Mouse (Mus musculus) intestine, postnatal 0 days (tissue): Measurements from ENCODE around the gene Klhl2. TPM values are rescaled to one million over a fixed set of nuclear protein-coding genes. Genes with fewer than 3 reads are reported as not detected.
A peak's percentile ranks its signal among the peaks of the same experiment; 100 is the strongest.

ENCODE experiments used
- ATAC-seq: fragments of 200-750 bp; cut with Nextera tagmentation; 2 replicates; pipeline ENCODE4 v1.8.0; 2017; ENCODE audit warnings: mild to moderate bottlenecking, moderate TSS enrichment, moderate library complexity
- H3K27ac ChIP-seq: fragments of 300-500 bp; sonication (generic); 2 replicates; pipeline ENCODE4 v1.5.1; 2014; ENCODE audit warnings: mild to moderate bottlenecking, low read depth, low read length, moderate library complexity
- H3K27me3 ChIP-seq: fragments of 300-500 bp; sonication (generic); replicated peaks from 2 replicates; pipeline ENCODE4 v1.6.1; 2014; ENCODE audit warnings: low read length, mixed read lengths; ENCODE audit not compliant: control insufficient read depth, insufficient read depth
- H3K36me3 ChIP-seq: fragments of 300-500 bp; sonication (generic); 2 replicates; pipeline ENCODE4 v1.6.1; 2014; ENCODE audit warnings: mild to moderate bottlenecking, moderate library complexity; ENCODE audit not compliant: control insufficient read depth, insufficient read depth
- H3K4me1 ChIP-seq: fragments of 300-500 bp; sonication (generic); replicated peaks from 2 replicates; pipeline ENCODE4 v1.6.1; 2014; ENCODE audit warnings: antibody characterized with exemption, low read length, mixed read lengths; ENCODE audit not compliant: control insufficient read depth, insufficient read depth
- H3K4me2 ChIP-seq: fragments of 300-500 bp; sonication (generic); replicated peaks from 2 replicates; pipeline ENCODE4 v1.6.1; 2014; ENCODE audit warnings: low read depth, mild to moderate bottlenecking, moderate library complexity
- H3K4me3 ChIP-seq: fragments of 300-500 bp; sonication (generic); 2 replicates; pipeline ENCODE4 v1.5.1; 2014; ENCODE audit warnings: low read depth, low read length
- H3K9ac ChIP-seq: fragments of 300-500 bp; sonication (generic); 2 replicates; pipeline ENCODE4 v1.6.1; 2014; ENCODE audit warnings: mild to moderate bottlenecking, low read depth, low read length
- H3K9me3 ChIP-seq: fragments of 300-500 bp; sonication (generic); 2 replicates; pipeline ENCODE4 v1.6.1; 2016; ENCODE audit warnings: mixed run types; ENCODE audit not compliant: control insufficient read depth
- CTCF ChIP-seq: sonication (generic); IDR thresholded peaks from 2 replicates; pipeline ENCODE4 v1.5.1; 2016; ENCODE audit warnings: low read depth, mild to moderate bottlenecking, control low read depth, antibody characterized with exemption, moderate library complexity
- WGBS: fragments of 180-500 bp; shearing (Covaris S2); extraction: QIAGEN DNeasy Blood & Tissue Kit; methylation state at CpG from one replicate; pipeline ENCODE4 v1.1.7; 2014; 5-methylcytosine and 5-hydroxymethylcytosine counted together
- polyA plus RNA-seq: library from polyadenylated mRNA; unstranded; fragments of >200 nt; fragmentation: Nextera tagmentation; extraction: Ambion mirVana; gene quantifications from 2 replicates; pipeline ENCODE4 v1.2.1, GENCODE M21; 2015

Klhl2 gene
- polyA plus RNA-seq, 1 experiment from 2014 or later = 9.9 TPM

DNA sequence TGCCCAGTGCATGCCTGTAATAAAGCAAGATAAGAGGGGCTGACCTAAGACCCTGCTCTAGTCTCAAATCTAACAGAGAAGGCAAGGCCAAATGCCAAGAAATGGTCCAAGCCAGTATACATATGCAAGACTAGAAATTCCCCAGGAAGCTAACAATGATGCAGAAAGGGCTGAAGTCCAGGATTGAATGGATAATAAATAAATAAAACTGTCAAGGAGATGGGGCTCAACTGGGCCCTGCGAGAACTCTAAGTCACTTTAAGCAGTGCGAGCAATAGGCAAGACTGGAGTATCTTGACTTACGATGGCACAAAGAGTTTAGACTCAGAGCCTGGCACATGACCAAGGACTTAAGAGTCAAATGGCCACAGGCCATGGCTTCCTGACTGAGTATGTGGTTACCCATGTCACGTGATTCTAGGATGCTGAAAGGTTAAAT, 5.8 kb downstream of the Klhl2 start:
- WGBS = 29% methylated on average over 4 of the region's 4 CpGs
- peak; percentile 77 for ATAC-seq

DNA sequence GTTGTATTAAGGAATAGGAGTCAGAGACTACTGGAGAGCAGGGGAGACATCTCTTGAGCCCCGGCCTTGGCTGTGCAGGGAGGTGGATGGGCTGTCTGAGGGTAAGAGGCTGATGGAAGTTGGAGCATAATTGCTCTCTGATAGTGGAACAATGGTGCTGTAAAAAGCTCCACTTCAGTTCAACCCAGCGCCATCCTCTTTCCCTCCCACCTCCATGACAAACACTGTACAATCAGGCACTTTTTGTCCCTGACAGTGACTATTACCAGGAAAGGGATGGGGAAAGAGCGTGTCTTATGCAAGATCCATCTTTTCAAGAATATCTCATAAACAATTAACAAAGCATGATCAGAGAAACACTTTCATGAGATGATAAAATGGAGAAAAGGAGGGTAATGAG, 6.6 kb downstream of the Klhl2 start:
- Histone ChIP-seq H3K9me3 (no peaks in the 10 kb centered on the region), H3K4me2 (no peak overlapping the region), H3K27me3 (no peaks in the 10 kb centered on the region), H3K4me1 (peaks cover 14% of the 10 kb centered on the region; the same call in 1 of the 2 replicates), H3K36me3 (no peaks in the 10 kb centered on the region), H3K27ac (no peak overlapping the region), H3K4me3 (no peak overlapping the region), H3K9ac (no peak overlapping the region)
- 39% methylated on average over 3 of the region's 3 CpGs for WGBS
- no peak for TF ChIP-seq CTCF
- no peak for ATAC-seq

More for the DNA sequence above, 5.8 kb downstream of the Klhl2 start:
- H3K4me3 ChIP-seq = no peak overlapping the region
- no peak overlapping the region for H3K4me2 ChIP-seq
- no peaks in the 10 kb centered on the region for H3K27me3 ChIP-seq
- TF ChIP-seq CTCF = no peak
- H3K9ac ChIP-seq = no peak overlapping the region
- peaks cover 14% of the 10 kb centered on the region; the same call in 1 of the 2 replicates for H3K4me1 ChIP-seq
- H3K9me3 ChIP-seq = no peaks in the 10 kb centered on the region
- no peak overlapping the region for H3K27ac ChIP-seq
- no peaks in the 10 kb centered on the region for H3K36me3 ChIP-seq

DNA sequence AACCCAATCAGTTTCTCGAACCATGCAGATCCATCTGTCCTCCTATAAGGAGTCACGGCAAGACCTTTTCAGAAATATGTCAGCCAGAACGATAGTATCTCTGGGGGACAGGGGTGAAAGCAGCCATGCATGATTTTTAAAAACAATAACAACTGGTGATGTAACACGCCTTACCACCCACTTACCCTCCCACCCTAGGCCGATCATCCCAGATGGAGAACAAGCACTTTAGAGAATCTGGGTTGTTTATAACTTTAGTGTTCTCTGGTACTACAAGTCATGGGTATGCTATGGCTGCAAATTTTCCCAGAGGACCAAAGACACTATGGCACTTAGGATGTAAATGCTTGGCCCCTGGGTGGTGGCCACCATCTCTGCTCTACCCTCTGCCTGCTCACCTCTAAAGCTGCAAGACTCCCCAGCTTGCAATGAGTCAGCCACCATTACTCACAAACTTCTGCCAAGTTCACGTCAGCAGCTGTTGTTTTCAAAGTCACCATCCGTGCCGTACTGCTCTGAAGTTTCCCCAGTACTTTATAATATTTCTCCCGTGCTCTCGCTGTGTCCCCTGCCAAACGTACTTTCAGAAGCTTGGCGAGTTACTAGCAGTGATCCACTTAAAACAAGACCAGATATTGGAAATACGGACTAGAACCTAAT, 7.9 kb downstream of the Klhl2 start:
- H3K9ac ChIP-seq = no peak overlapping the region
- no peaks in the 10 kb centered on the region for H3K9me3 ChIP-seq
- TF ChIP-seq CTCF = no peak
- H3K4me2 ChIP-seq = no peak overlapping the region
- H3K36me3 ChIP-seq = no peaks in the 10 kb centered on the region
- no peak overlapping the region for H3K27ac ChIP-seq
- H3K4me1 ChIP-seq = peaks cover 10% of the 10 kb centered on the region; the same call in 1 of the 2 replicates
- no peaks in the 10 kb centered on the region for H3K27me3 ChIP-seq
- ATAC-seq = no peak
- WGBS = 64% methylated on average over 13 of the region's 13 CpGs
- H3K4me3 ChIP-seq = no peak overlapping the region

DNA sequence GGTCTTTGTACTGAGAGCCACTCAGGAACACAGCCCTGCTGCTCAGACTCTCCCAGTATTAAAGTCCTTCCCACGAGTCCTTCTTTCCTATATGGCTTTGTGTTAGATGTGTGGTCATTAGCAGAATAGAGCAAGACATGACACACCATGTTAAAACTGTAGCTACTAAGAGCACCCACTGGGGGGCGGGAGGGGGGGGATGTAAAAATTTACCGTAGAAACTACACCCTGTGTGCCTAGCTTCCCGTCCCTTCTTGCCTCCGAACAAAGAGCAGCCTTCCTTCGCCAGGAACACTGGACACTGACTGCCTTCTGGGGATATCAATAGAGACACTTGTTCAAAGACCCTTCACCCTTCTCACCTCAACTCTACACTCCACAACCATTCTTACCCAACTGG, 10.2 kb downstream of the Klhl2 start:
- 78% methylated on average over 6 of the region's 6 CpGs for WGBS
- no peak for TF ChIP-seq CTCF

GRCm38 (mm10) chr8:64835475-64836122, 14.2 kb downstream of the Klhl2 start:
- Histone ChIP-seq H3K4me2 (no peak overlapping the region), H3K27me3 (no peaks in the 10 kb centered on the region), H3K36me3 (no peaks in the 10 kb centered on the region; the same call in 1 of the 2 replicates), H3K9ac (no peak overlapping the region), H3K4me1 (no peaks in the 10 kb centered on the region), H3K9me3 (no peaks in the 10 kb centered on the region), H3K4me3 (no peak overlapping the region), H3K27ac (no peak overlapping the region)
- 76% methylated on average over 6 of the region's 6 CpGs for WGBS
- ATAC-seq = no peak
- no peak for TF ChIP-seq CTCF

More for the DNA sequence above, 10.2 kb downstream of the Klhl2 start:
- no peak overlapping the region for H3K4me3 ChIP-seq
- H3K4me1 ChIP-seq = peaks cover 10% of the 10 kb centered on the region; the same call in 1 of the 2 replicates
- H3K27me3 ChIP-seq = no peaks in the 10 kb centered on the region
- ATAC-seq = no peak
- no peaks in the 10 kb centered on the region for H3K36me3 ChIP-seq
- no peak overlapping the region for H3K4me2 ChIP-seq
- H3K9me3 ChIP-seq = no peaks in the 10 kb centered on the region
- no peak overlapping the region for H3K9ac ChIP-seq
- no peak overlapping the region for H3K27ac ChIP-seq

DNA sequence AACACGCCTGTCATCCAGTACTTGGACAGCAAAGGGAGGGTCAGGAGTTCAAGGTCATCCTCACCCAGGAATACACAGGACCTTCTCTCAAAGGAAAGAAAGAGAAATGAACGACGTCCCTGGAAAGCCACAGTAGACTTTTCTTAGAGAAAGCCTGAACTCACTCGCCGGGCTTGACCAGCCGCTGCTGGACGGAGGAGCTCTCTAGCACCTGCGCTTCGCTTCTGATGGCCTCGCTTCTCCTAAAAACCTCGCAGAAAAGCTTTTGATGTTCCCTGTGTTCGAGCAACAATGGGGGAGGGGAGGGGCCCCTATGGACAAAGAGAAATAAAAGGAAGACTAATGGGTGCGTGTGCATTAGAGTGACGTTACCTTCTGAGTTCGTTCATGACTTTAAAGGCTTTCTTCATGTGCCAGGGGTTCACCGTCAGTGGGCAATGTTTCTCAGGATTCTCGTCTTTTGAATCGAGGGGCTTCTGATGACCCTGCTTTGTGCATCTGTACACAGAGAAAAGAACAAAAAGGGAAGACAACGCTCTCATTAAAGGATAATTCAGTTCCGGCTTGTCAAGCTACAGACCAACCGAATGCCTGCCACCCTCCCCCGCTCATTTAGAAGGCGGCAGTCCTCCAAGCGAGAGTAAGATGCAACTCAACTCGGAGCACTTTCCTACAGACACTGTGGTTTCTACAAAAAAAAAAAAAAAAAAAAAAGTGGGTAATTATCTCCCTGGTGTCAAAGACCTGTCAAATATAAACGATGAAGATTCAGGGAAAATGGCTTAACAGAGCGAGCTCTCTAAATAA, 15.5 kb downstream of the Klhl2 start:
- TF ChIP-seq CTCF = no peak
- no peak for ATAC-seq
- Histone ChIP-seq H3K27ac (no peak overlapping the region), H3K4me1 (no peaks in the 10 kb centered on the region), H3K27me3 (no peaks in the 10 kb centered on the region), H3K9me3 (no peaks in the 10 kb centered on the region), H3K36me3 (no peaks in the 10 kb centered on the region; the same call in 1 of the 2 replicates), H3K4me2 (no peak overlapping the region), H3K9ac (no peak overlapping the region), H3K4me3 (no peak overlapping the region)
- WGBS = 72% methylated on average over 27 of the region's 27 CpGs
